Mouse (Mus musculus): ENCODE results near the gene Hinfp. TPM values are rescaled to one million over a fixed set of nuclear protein-coding genes. Genes with fewer than 3 reads are reported as not detected.
A peak's percentile ranks its signal among the peaks of the same experiment; 100 is the strongest.

The Hinfp gene
- total RNA-seq (2014; rRNA removed) (7.4 and 7.6 TPM in 2 replicates), polyA plus RNA-seq (2012; rRNA removed) (10.6 and 16.9 TPM in 2 replicates)

DNA sequence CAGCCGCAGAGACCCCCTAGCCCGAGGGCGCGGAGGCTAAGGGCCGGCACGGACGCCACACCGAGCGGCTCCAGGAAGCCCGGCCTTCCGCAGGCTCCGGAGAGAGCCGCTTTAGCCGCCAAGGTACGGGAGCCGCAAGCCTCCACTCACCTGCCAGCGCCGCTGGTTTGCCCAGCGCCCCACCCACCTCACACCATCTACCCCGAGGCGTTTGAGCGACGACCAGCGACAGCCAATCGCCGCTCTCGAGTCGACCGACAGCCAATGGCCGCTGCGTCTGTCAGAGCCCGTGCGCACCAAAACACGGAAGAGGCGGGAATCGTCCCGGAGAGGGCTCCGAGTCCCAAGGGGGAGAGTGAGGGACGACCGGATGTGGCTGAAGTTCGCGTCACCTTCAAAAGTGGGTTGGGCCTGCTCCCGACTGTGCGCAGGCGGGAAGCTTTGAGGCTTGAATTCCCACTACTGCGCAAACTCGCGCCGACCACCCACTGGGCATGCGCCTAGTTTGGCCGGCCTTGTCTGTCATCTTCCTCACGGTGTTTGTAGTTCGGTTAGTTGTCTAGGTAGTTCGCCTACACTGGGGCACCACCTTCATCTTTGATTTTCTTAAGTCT is at the start of gene Hinfp:
Gene Hinfp (minus strand): TSS at position 206 of the 614 bp plus-strand sequence.
- DNase-seq (ENCODE audit: extremely low read depth, low read depth, low spot score) = peak; percentile 95
- H3K4me1 ChIP-seq (ENCODE audit: control insufficient read depth, insufficient read depth, low read length) = peaks cover 11% of the 10 kb centered on the region
- peak within 1 kb of the TSS; percentile 98 for H3K4me3 ChIP-seq (ENCODE audit: insufficient read depth, low read depth, low read length)
- WGBS = under 1% methylated on average over 51 of the region's 54 CpGs
- H3K79me2 ChIP-seq (ENCODE audit: control insufficient read depth, insufficient read depth, low read length) = peaks cover 7% of the 10 kb centered on the region; the same call in 1 of the 2 replicates
- TF ChIP-seq CTCF (IDR thresholded peaks at IDR 0.05; ENCODE audit: low read depth, low read length) (no peak), POLR2A (IDR thresholded peaks at IDR 0.05; ENCODE audit: extremely low read depth, insufficient read depth, low read length) (peak; percentile 92)
- H3K27ac ChIP-seq (replicated peaks; ENCODE audit: insufficient read depth, low read depth, low read length) = peak within 1 kb of the TSS; percentile 75
- peak within 1 kb of the TSS; percentile 89 for H3K9ac ChIP-seq (ENCODE audit: low read depth, low read length)
- peaks cover 11% of the 10 kb centered on the region for H3K36me3 ChIP-seq (ENCODE audit: control insufficient read depth, insufficient read depth, low read length)
- no peaks in the 10 kb centered on the region for H3K27me3 ChIP-seq (ENCODE audit: control insufficient read depth, insufficient read depth, low read length)

DNA sequence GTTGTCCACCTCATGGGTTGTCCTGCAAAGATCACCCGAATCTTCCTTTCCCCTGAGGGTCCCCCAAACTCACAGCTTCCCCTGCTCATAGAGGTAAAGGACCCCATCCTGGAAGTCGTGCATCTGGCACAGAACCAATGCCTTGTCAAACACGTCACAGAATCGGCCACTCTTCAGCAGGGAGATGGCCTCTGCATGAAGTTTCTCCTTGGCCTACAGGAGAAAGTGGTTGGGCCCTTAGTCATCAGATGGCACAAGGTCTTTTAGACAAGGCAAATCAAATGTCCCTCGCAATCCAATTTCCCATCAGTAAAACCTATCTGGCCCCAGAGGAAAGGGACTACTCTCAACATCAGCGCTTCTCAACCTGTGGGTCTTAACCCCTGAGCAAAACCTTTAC is 47.7 kb upstream of the Hinfp start:
- 91% methylated on average over 6 of the region's 6 CpGs for WGBS
- H3K9ac ChIP-seq (ENCODE audit: low read depth, low read length) = no peak overlapping the region
- no peak for TF ChIP-seq POLR2A (IDR thresholded peaks at IDR 0.05; ENCODE audit: extremely low read depth, insufficient read depth, low read length)
- no peak for TF ChIP-seq CTCF (IDR thresholded peaks at IDR 0.05; ENCODE audit: low read depth, low read length)

DNA sequence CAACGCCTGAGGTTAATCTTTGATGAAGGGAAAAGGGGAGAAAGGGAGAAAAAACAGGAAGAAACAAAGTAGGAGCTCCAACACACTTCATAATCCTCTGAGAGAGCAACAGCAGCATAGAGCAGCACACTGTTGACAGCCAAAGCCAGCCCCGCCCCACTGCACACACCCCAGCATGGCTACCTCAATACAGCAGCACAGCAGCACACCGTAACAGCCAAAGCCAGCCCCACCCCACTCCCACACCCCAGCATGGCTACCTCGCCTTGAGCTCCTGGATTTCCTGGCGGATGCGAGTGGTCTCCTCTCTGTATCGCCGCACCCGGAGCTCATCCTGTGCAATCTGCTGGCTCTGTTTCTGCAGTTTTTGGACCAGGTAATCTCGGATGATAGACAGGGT is 46.9 kb upstream of the Hinfp start:
- Histone ChIP-seq H3K27ac (replicated peaks; ENCODE audit: insufficient read depth, low read depth, low read length) (no peak overlapping the region), H3K79me2 (ENCODE audit: control insufficient read depth, insufficient read depth, low read length) (peaks cover 5% of the 10 kb centered on the region; the same call in 1 of the 2 replicates), H3K4me1 (ENCODE audit: control insufficient read depth, insufficient read depth, low read length) (peaks cover 8% of the 10 kb centered on the region; the same call in 1 of the 2 replicates), H3K9ac (ENCODE audit: low read depth, low read length) (no peak overlapping the region), H3K27me3 (ENCODE audit: control insufficient read depth, insufficient read depth, low read length) (no peaks in the 10 kb centered on the region), H3K36me3 (ENCODE audit: control insufficient read depth, insufficient read depth, low read length) (peaks cover 72% of the 10 kb centered on the region), H3K4me3 (ENCODE audit: insufficient read depth, low read depth, low read length) (no peak overlapping the region)
- 94% methylated on average over 10 of the region's 10 CpGs for WGBS
- no peak for DNase-seq (ENCODE audit: extremely low read depth, low read depth, low spot score)
- no peak for TF ChIP-seq CTCF (IDR thresholded peaks at IDR 0.05; ENCODE audit: low read depth, low read length)

More for the DNA sequence above, 47.7 kb upstream of the Hinfp start:
- H3K4me3 ChIP-seq (ENCODE audit: insufficient read depth, low read depth, low read length) = no peak overlapping the region
- peaks cover 76% of the 10 kb centered on the region for H3K36me3 ChIP-seq (ENCODE audit: control insufficient read depth, insufficient read depth, low read length)
- 0 out of 2 replicates have a peak, but pooled peaks cover 1% of the 10 kb centered on the region for H3K4me1 ChIP-seq (ENCODE audit: control insufficient read depth, insufficient read depth, low read length)
- H3K79me2 ChIP-seq (ENCODE audit: control insufficient read depth, insufficient read depth, low read length) = peaks cover 5% of the 10 kb centered on the region; the same call in 1 of the 2 replicates
- DNase-seq (ENCODE audit: extremely low read depth, low read depth, low spot score) = no peak
- no peaks in the 10 kb centered on the region for H3K27me3 ChIP-seq (ENCODE audit: control insufficient read depth, insufficient read depth, low read length)
- no peak overlapping the region for H3K27ac ChIP-seq (replicated peaks; ENCODE audit: insufficient read depth, low read depth, low read length)

DNA sequence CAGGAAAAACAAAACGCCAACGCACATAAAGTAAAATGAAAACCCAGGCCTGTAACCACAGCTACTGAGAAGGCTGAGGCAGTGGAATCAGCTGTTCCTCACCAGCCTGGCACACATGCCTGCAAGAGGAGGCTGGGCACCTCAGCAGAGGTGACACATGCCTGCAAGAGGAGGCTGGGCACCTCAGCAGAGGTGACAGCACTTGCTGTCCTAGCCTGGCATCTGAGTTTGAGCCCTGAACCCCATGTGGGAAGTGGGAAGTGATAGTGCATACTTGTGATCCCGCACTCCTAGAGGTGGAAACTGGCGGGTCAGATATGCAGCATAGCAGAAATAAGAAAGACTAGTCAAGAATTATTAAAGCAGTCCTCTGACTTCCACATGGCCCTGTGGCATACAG is 45.9 kb upstream of the Hinfp start:
- 92% methylated on average over 4 of the region's 4 CpGs for WGBS
- Histone ChIP-seq H3K27me3 (ENCODE audit: control insufficient read depth, insufficient read depth, low read length) (no peaks in the 10 kb centered on the region), H3K4me1 (ENCODE audit: control insufficient read depth, insufficient read depth, low read length) (peaks cover 9% of the 10 kb centered on the region; the same call in 1 of the 2 replicates), H3K27ac (replicated peaks; ENCODE audit: insufficient read depth, low read depth, low read length) (no peak overlapping the region), H3K4me3 (ENCODE audit: insufficient read depth, low read depth, low read length) (no peak overlapping the region), H3K9ac (ENCODE audit: low read depth, low read length) (no peak overlapping the region), H3K79me2 (ENCODE audit: control insufficient read depth, insufficient read depth, low read length) (peaks cover 5% of the 10 kb centered on the region; the same call in 1 of the 2 replicates), H3K36me3 (ENCODE audit: control insufficient read depth, insufficient read depth, low read length) (peaks cover 64% of the 10 kb centered on the region)
- DNase-seq (ENCODE audit: extremely low read depth, low read depth, low spot score) = no peak
- TF ChIP-seq CTCF (IDR thresholded peaks at IDR 0.05; ENCODE audit: low read depth, low read length) = no peak
- TF ChIP-seq POLR2A (IDR thresholded peaks at IDR 0.05; ENCODE audit: extremely low read depth, insufficient read depth, low read length) = no peak

DNA sequence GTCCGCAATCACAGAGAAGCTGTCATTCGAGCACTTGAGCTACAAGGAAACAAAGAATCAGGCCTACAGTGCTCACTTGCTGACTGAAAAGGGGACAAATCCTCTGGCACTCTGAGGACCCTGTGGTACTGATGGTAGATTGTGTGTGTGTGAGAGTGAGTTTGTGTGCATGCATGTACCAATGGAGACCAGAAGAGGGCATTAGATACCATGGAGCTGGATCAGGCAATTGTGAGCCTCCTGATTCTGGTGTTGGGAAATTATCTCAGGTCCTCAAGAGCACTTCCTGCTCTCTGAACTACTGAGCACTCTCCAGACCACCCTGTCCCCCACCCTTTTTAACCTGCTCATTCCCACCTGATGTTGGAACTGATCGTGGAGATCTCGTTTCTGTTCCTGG is 43.1 kb upstream of the Hinfp start:
- H3K36me3 ChIP-seq (ENCODE audit: control insufficient read depth, insufficient read depth, low read length) = peaks cover 37% of the 10 kb centered on the region
- H3K27me3 ChIP-seq (ENCODE audit: control insufficient read depth, insufficient read depth, low read length) = no peaks in the 10 kb centered on the region
- H3K27ac ChIP-seq (replicated peaks; ENCODE audit: insufficient read depth, low read depth, low read length) = no peak overlapping the region
- 95% methylated on average over 4 of the region's 4 CpGs for WGBS
- TF ChIP-seq CTCF (IDR thresholded peaks at IDR 0.05; ENCODE audit: low read depth, low read length) (no peak), POLR2A (IDR thresholded peaks at IDR 0.05; ENCODE audit: extremely low read depth, insufficient read depth, low read length) (no peak)
- no peaks in the 10 kb centered on the region for H3K79me2 ChIP-seq (ENCODE audit: control insufficient read depth, insufficient read depth, low read length)
- peaks cover 9% of the 10 kb centered on the region; the same call in 1 of the 2 replicates for H3K4me1 ChIP-seq (ENCODE audit: control insufficient read depth, insufficient read depth, low read length)
- peak; percentile 19 for DNase-seq (ENCODE audit: extremely low read depth, low read depth, low spot score)
- H3K9ac ChIP-seq (ENCODE audit: low read depth, low read length) = no peak overlapping the region
- no peak overlapping the region for H3K4me3 ChIP-seq (ENCODE audit: insufficient read depth, low read depth, low read length)

DNA sequence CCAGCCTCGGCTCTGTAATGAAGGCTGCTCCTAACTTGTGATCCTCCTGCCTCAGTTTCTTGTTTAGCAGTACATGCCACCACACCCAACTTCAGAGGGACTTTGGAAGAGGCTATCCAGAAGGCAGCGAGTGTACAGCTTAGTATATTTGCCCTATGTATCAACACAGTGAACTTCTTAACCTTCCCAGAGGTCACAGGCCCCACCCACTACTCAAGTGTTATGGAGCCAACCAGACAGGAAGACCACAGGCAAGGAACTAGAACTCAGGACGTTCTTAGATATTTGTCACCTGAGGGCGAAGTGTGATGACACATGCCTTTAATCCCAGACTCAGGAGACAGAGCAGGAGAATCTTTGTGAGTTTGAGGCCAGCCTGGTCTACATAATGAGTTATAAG is 42.1 kb upstream of the Hinfp start:
- peaks cover 15% of the 10 kb centered on the region for H3K4me1 ChIP-seq (ENCODE audit: control insufficient read depth, insufficient read depth, low read length)
- peak overlapping the region; percentile 75 for H3K27ac ChIP-seq (replicated peaks; ENCODE audit: insufficient read depth, low read depth, low read length)
- TF ChIP-seq CTCF (IDR thresholded peaks at IDR 0.05; ENCODE audit: low read depth, low read length) = no peak
- no peak for TF ChIP-seq POLR2A (IDR thresholded peaks at IDR 0.05; ENCODE audit: extremely low read depth, insufficient read depth, low read length)
- no peak for DNase-seq (ENCODE audit: extremely low read depth, low read depth, low spot score)
- no peaks in the 10 kb centered on the region for H3K27me3 ChIP-seq (ENCODE audit: control insufficient read depth, insufficient read depth, low read length)
- peak overlapping the region; percentile 21; the same call in 1 of the 2 replicates for H3K4me3 ChIP-seq (ENCODE audit: insufficient read depth, low read depth, low read length)
- WGBS = 62% methylated on average over 4 of the region's 4 CpGs
- peaks cover 27% of the 10 kb centered on the region for H3K36me3 ChIP-seq (ENCODE audit: control insufficient read depth, insufficient read depth, low read length)
- peak overlapping the region; percentile 39; the same call in 1 of the 2 replicates for H3K9ac ChIP-seq (ENCODE audit: low read depth, low read length)
- H3K79me2 ChIP-seq (ENCODE audit: control insufficient read depth, insufficient read depth, low read length) = peaks cover 5% of the 10 kb centered on the region; the same call in 1 of the 2 replicates
